Mouse (Mus musculus) urinary bladder, postnatal 25 days (tissue): Measurements from ENCODE around the gene Dnajb1.

Experiments
- DNase-seq: peaks from one replicate; pipeline ENCODE4 v3.0.0; 2022; ENCODE audit warnings: low spot score

Gene Dnajb1

GRCm38 (mm10) chr8:83613695-83614094 lies 5.7 kb downstream of the Dnajb1 start:
- DNase-seq = no peak

- no peak for DNase-seq
These were observed 8.6 kb downstream of the Dnajb1 start for GRCm38 (mm10) chr8:83616625-83617024.

- DNase-seq = no peak
These were observed 9.1 kb downstream of the Dnajb1 start for GRCm38 (mm10) chr8:83617111-83617510.

- no peak for DNase-seq
These were observed 10.6 kb downstream of the Dnajb1 start for GRCm38 (mm10) chr8:83618566-83618965.

GRCm38 (mm10) chr8:83619568-83620285 lies 11.7 kb downstream of the Dnajb1 start:
- DNase-seq = no peak

- DNase-seq = no peak
These were observed 13.8 kb downstream of the Dnajb1 start for GRCm38 (mm10) chr8:83621691-83622388.

- DNase-seq = peak; percentile 94
These were observed 14.5 kb downstream of the Dnajb1 start for GRCm38 (mm10) chr8:83622389-83622989.

GRCm38 (mm10) chr8:83623549-83623948 lies 15.6 kb downstream of the Dnajb1 start:
- no peak for DNase-seq

GRCm38 (mm10) chr8:83624739-83625138 lies 16.7 kb downstream of the Dnajb1 start:
- no peak for DNase-seq

GRCm38 (mm10) chr8:83625676-83626299 lies 17.8 kb downstream of the Dnajb1 start:
- DNase-seq = no peak

GRCm38 (mm10) chr8:83632083-83632707 lies 24.2 kb downstream of the Dnajb1 start:
- no peak for DNase-seq

- DNase-seq = no peak
These were observed 30.9 kb downstream of the Dnajb1 start for GRCm38 (mm10) chr8:83638856-83639255.

- DNase-seq = no peak
These were observed 31.7 kb downstream of the Dnajb1 start for GRCm38 (mm10) chr8:83639649-83640048.

- DNase-seq = no peak
These were observed 39.5 kb downstream of the Dnajb1 start for GRCm38 (mm10) chr8:83647511-83647910.

GRCm38 (mm10) chr8:83648031-83648430 lies 40.0 kb downstream of the Dnajb1 start:
- no peak for DNase-seq

- no peak for DNase-seq
These were observed 41.7 kb downstream of the Dnajb1 start for GRCm38 (mm10) chr8:83649699-83650098.

- peak; percentile 87 for DNase-seq
These were observed 44.2 kb downstream of the Dnajb1 start, which contains the start of gene Gipc1 for GRCm38 (mm10) chr8:83652030-83652743. Gene Gipc1, plus strand, starts transcription at chr8:83652677.

- no peak for DNase-seq
These were observed 45.0 kb downstream of the Dnajb1 start for GRCm38 (mm10) chr8:83652744-83653661.

GRCm38 (mm10) chr8:83653662-83654017 lies 45.6 kb downstream of the Dnajb1 start:
- no peak for DNase-seq

- DNase-seq = no peak
These were observed 46.7 kb downstream of the Dnajb1 start for GRCm38 (mm10) chr8:83654725-83655124.
